Mouse (Mus musculus) erythroblast, embryonic 14.5 days (primary cell): ENCODE measurements at regions not wholly inside any gene's neighbourhood (a gene's known extent, or its start where the extent isn't known, plus 50 kb on each side); places are given as distances from the start of the nearest gene placed in this dataset.

Experiments used
- H3K27me3 ChIP-seq: 2 replicates; pipeline ENCODE4 v1.6.1; 2012; ENCODE audit warnings: inconsistent platforms; ENCODE audit not compliant: control insufficient read depth
- H3K36me3 ChIP-seq: 2 replicates; pipeline ENCODE4 v1.6.1; 2012; ENCODE audit warnings: mild to moderate bottlenecking, inconsistent platforms; ENCODE audit not compliant: control insufficient read depth
- H3K4me1 ChIP-seq: 2 replicates; pipeline ENCODE4 v1.6.1; 2012; ENCODE audit warnings: inconsistent platforms; ENCODE audit not compliant: control insufficient read depth
- H3K4me3 ChIP-seq: replicated peaks from 2 replicates; pipeline ENCODE3; 2012; ENCODE audit warnings: moderate library complexity, mild to moderate bottlenecking, inconsistent platforms
- H3K9me3 ChIP-seq: 2 replicates; pipeline ENCODE4 v1.6.1; 2012; ENCODE audit warnings: low read length, inconsistent platforms, mixed read lengths; ENCODE audit not compliant: control insufficient read depth
- GATA1 ChIP-seq: IDR thresholded peaks from 2 replicates; pipeline ENCODE4 v1.6.1; 2012; ENCODE audit warnings: low read length, inconsistent platforms, mixed read lengths
- TAL1 ChIP-seq: IDR thresholded peaks from 3 replicates; pipeline ENCODE4 v1.6.1; 2012; ENCODE audit warnings: low read length, inconsistent platforms, mixed read lengths

- no peaks in the 10 kb centered on the region for H3K27me3 ChIP-seq
- no peaks in the 10 kb centered on the region for H3K36me3 ChIP-seq
- H3K9me3 ChIP-seq = no peaks in the 10 kb centered on the region; the same call in 1 of the 2 replicates
- no peaks in the 10 kb centered on the region for H3K4me1 ChIP-seq
- TF ChIP-seq GATA1 (no peak), TAL1 (no peak)
- no peak overlapping the region for H3K4me3 ChIP-seq
These were observed 405.6 kb downstream of the Pdcd6ip start for GRCm38 (mm10) chr9:113302429-113302828.

- Histone ChIP-seq H3K4me1 (no peaks in the 10 kb centered on the region), H3K4me3 (no peak overlapping the region), H3K9me3 (peaks cover 4% of the 10 kb centered on the region; the same call in 1 of the 2 replicates), H3K27me3 (no peaks in the 10 kb centered on the region), H3K36me3 (no peaks in the 10 kb centered on the region)
- no peak for TF ChIP-seq GATA1
- TF ChIP-seq TAL1 = no peak
These were observed 407.2 kb downstream of the Pdcd6ip start for GRCm38 (mm10) chr9:113300846-113301245.

- Histone ChIP-seq H3K9me3 (peaks cover 11% of the 10 kb centered on the region), H3K4me3 (no peak overlapping the region), H3K36me3 (no peaks in the 10 kb centered on the region), H3K4me1 (no peaks in the 10 kb centered on the region), H3K27me3 (no peaks in the 10 kb centered on the region)
- TF ChIP-seq TAL1 (no peak), GATA1 (no peak)
These were observed 408.2 kb downstream of the Pdcd6ip start for GRCm38 (mm10) chr9:113299900-113300299.

- no peaks in the 10 kb centered on the region for H3K36me3 ChIP-seq
- no peak overlapping the region for H3K4me3 ChIP-seq
- H3K4me1 ChIP-seq = no peaks in the 10 kb centered on the region
- TF ChIP-seq GATA1 (no peak), TAL1 (no peak)
- H3K27me3 ChIP-seq = no peaks in the 10 kb centered on the region
- H3K9me3 ChIP-seq = peaks cover 26% of the 10 kb centered on the region
These were observed 412.1 kb downstream of the Pdcd6ip start for GRCm38 (mm10) chr9:113295850-113296467.

- Histone ChIP-seq H3K9me3 (peaks cover 48% of the 10 kb centered on the region), H3K27me3 (no peaks in the 10 kb centered on the region)
- TF ChIP-seq GATA1 (no peak), TAL1 (no peak)
These were observed 420.7 kb downstream of the Pdcd6ip start for GRCm38 (mm10) chr9:113287397-113287796.

GRCm38 (mm10) chr9:113283244-113283643 is 424.8 kb downstream of the Pdcd6ip start:
- TF ChIP-seq GATA1 (no peak), TAL1 (no peak)
- Histone ChIP-seq H3K36me3 (no peaks in the 10 kb centered on the region), H3K27me3 (no peaks in the 10 kb centered on the region), H3K4me1 (no peaks in the 10 kb centered on the region), H3K9me3 (peaks cover 38% of the 10 kb centered on the region), H3K4me3 (no peak overlapping the region)

More at GRCm38 (mm10) chr9:113287397-113287796, 420.7 kb downstream of the Pdcd6ip start:
- Histone ChIP-seq H3K4me3 (no peak overlapping the region), H3K36me3 (no peaks in the 10 kb centered on the region), H3K4me1 (no peaks in the 10 kb centered on the region)

- TF ChIP-seq GATA1 (no peak), TAL1 (no peak)
- H3K4me3 ChIP-seq = no peak overlapping the region
- no peaks in the 10 kb centered on the region for H3K4me1 ChIP-seq
- no peaks in the 10 kb centered on the region for H3K27me3 ChIP-seq
- peaks cover 39% of the 10 kb centered on the region for H3K9me3 ChIP-seq
- no peaks in the 10 kb centered on the region for H3K36me3 ChIP-seq
These were observed 437.5 kb downstream of the Pdcd6ip start for GRCm38 (mm10) chr9:113270595-113270994.

GRCm38 (mm10) chr9:113267696-113268095 is 440.4 kb downstream of the Pdcd6ip start:
- peaks cover 51% of the 10 kb centered on the region for H3K9me3 ChIP-seq
- no peaks in the 10 kb centered on the region for H3K36me3 ChIP-seq
- no peaks in the 10 kb centered on the region for H3K27me3 ChIP-seq
- TF ChIP-seq GATA1 (no peak), TAL1 (no peak)
- no peak overlapping the region for H3K4me3 ChIP-seq
- H3K4me1 ChIP-seq = no peaks in the 10 kb centered on the region

- TF ChIP-seq TAL1 = no peak
- no peak for TF ChIP-seq GATA1
- H3K4me3 ChIP-seq = no peak overlapping the region
- no peaks in the 10 kb centered on the region for H3K36me3 ChIP-seq
- no peaks in the 10 kb centered on the region for H3K27me3 ChIP-seq
- no peaks in the 10 kb centered on the region for H3K4me1 ChIP-seq
- peaks cover 48% of the 10 kb centered on the region for H3K9me3 ChIP-seq
These were observed 444.4 kb downstream of the Pdcd6ip start for GRCm38 (mm10) chr9:113263636-113264035.

- H3K27me3 ChIP-seq = no peaks in the 10 kb centered on the region
- TF ChIP-seq GATA1 = no peak
- no peaks in the 10 kb centered on the region for H3K4me1 ChIP-seq
- peaks cover 58% of the 10 kb centered on the region for H3K9me3 ChIP-seq
- H3K36me3 ChIP-seq = no peaks in the 10 kb centered on the region
- H3K4me3 ChIP-seq = no peak overlapping the region
These were observed 447.8 kb downstream of the Pdcd6ip start for GRCm38 (mm10) chr9:113260296-113260695.
